In genomic region chr10:112929222-112929615, GRCm38 (mm10) we compare ENCODE assay signal across 8 mouse cellular contexts. TPM values are rescaled to one million over a fixed set of nuclear protein-coding genes. Genes with fewer than 3 reads are reported as not detected.
DNase-seq lines count a peak whose midpoint lies in the region; ATAC-seq and TF ChIP-seq lines count a peak whose summit lies in the region.

No protein-coding gene starts in this region.

- H3K9ac ChIP-seq in kidney, postnatal 0 days (ENCODE audit: low read depth, low read length) = peak overlapping the region; percentile 90; the same call in 1 of the 2 replicates
- peak overlapping the region; percentile 98 for H3K9ac ChIP-seq in embryonic facial prominence, embryonic 14.5 days (ENCODE audit: low read depth, low read length)
- H3K9ac ChIP-seq in intestine, postnatal 0 days (ENCODE audit: low read depth, low read length) = peak overlapping the region; percentile 96
- peak overlapping the region; percentile 97 for H3K9ac ChIP-seq in midbrain, postnatal 0 days (replicated peaks; ENCODE audit: low read length, poor library complexity, severe bottlenecking)

- peak overlapping the region; percentile 65 for H3K4me3 ChIP-seq in kidney, postnatal 0 days (replicated peaks; ENCODE audit: low read depth, low read length)
- H3K4me3 ChIP-seq in embryonic facial prominence, embryonic 14.5 days (ENCODE audit: low read depth, low read length) = peak overlapping the region; percentile 83
- peak overlapping the region; percentile 86 for H3K4me3 ChIP-seq in intestine, postnatal 0 days (ENCODE audit: low read depth, low read length)
- H3K4me3 ChIP-seq in midbrain, postnatal 0 days (ENCODE audit: low read depth, low read length) = peak overlapping the region; percentile 85

- peaks cover 9% of the 10 kb centered on the region for H3K36me3 ChIP-seq in kidney, postnatal 0 days (ENCODE audit: insufficient read depth, low read length)
- H3K36me3 ChIP-seq in embryonic facial prominence, embryonic 14.5 days (ENCODE audit: control insufficient read depth, insufficient read depth, low read length) = peaks cover 35% of the 10 kb centered on the region
- H3K36me3 ChIP-seq in intestine, postnatal 0 days (ENCODE audit: control insufficient read depth, insufficient read depth) = peaks cover 9% of the 10 kb centered on the region; the same call in 1 of the 2 replicates
- H3K36me3 ChIP-seq in midbrain, postnatal 0 days (ENCODE audit: insufficient read depth, low read length) = 0 out of 2 replicates have a peak, but pooled peaks cover 6% of the 10 kb centered on the region

- no peaks in the 10 kb centered on the region for H3K27me3 ChIP-seq in kidney, postnatal 0 days (ENCODE audit: insufficient read depth, low read length)
- H3K27me3 ChIP-seq in embryonic facial prominence, embryonic 14.5 days (replicated peaks; ENCODE audit: control insufficient read depth, insufficient read depth, low read length) = no peaks in the 10 kb centered on the region
- H3K27me3 ChIP-seq in intestine, postnatal 0 days (replicated peaks; ENCODE audit: control insufficient read depth, insufficient read depth, low read length) = no peaks in the 10 kb centered on the region
- H3K27me3 ChIP-seq in midbrain, postnatal 0 days (ENCODE audit: insufficient read depth, low read length) = no peaks in the 10 kb centered on the region

- H3K27ac ChIP-seq in kidney, postnatal 0 days = peak overlapping the region; percentile 94
- H3K27ac ChIP-seq in embryonic facial prominence, embryonic 14.5 days (replicated peaks; ENCODE audit: low read depth, low read length) = peak overlapping the region; percentile 96
- H3K27ac ChIP-seq in intestine, postnatal 0 days (ENCODE audit: low read depth, low read length) = peak overlapping the region; percentile 95
- H3K27ac ChIP-seq in midbrain, postnatal 0 days (ENCODE audit: low read depth, low read length) = peak overlapping the region; percentile 99

- DNase-seq in kidney, postnatal 0 days (ENCODE audit: low spot score) = no peak
- DNase-seq in kidney, postnatal 4 days = no peak
- no peak for DNase-seq in embryonic facial prominence, embryonic 14.5 days (ENCODE audit: low spot score)
- DNase-seq in midbrain, postnatal 0 days (ENCODE audit: low spot score) = peak; percentile 5
- DNase-seq in left cerebral cortex, adult 18-20 months (ENCODE audit: low spot score in 2 of 2) = no peak
- DNase-seq in cerebellum, postnatal 25 days = no peak
- DNase-seq in layer of hippocampus, adult 11-12 months (ENCODE audit: low spot score) = no peak

- H3K4me1 ChIP-seq in kidney, postnatal 0 days (replicated peaks; ENCODE audit: insufficient read depth, low read length) = no peaks in the 10 kb centered on the region; the same call in 1 of the 2 replicates
- H3K4me1 ChIP-seq in embryonic facial prominence, embryonic 14.5 days (ENCODE audit: control insufficient read depth, insufficient read depth, low read length) = peaks cover 7% of the 10 kb centered on the region
- peaks cover 5% of the 10 kb centered on the region; the same call in 1 of the 2 replicates for H3K4me1 ChIP-seq in intestine, postnatal 0 days (replicated peaks; ENCODE audit: control insufficient read depth, insufficient read depth, low read length)
- H3K4me1 ChIP-seq in midbrain, postnatal 0 days (ENCODE audit: insufficient read depth, low read length) = peaks cover 14% of the 10 kb centered on the region

- peak overlapping the region; percentile 77 for H3K4me2 ChIP-seq in kidney, postnatal 0 days (ENCODE audit: low read length)
- H3K4me2 ChIP-seq in embryonic facial prominence, embryonic 14.5 days (ENCODE audit: low read depth, low read length) = peak overlapping the region; percentile 85
- H3K4me2 ChIP-seq in intestine, postnatal 0 days (replicated peaks; ENCODE audit: low read depth) = peak overlapping the region; percentile 78
- peak overlapping the region; percentile 83 for H3K4me2 ChIP-seq in midbrain, postnatal 0 days (ENCODE audit: low read depth, low read length, poor library complexity, severe bottlenecking)

- no peak for TF ChIP-seq CTCF in kidney, postnatal 0 days (IDR thresholded peaks at IDR 0.05; ENCODE audit: low read depth)
- TF ChIP-seq CTCF in intestine, postnatal 0 days (IDR thresholded peaks at IDR 0.05; ENCODE audit: low read depth) = no peak
- TF ChIP-seq CTCF in midbrain, postnatal 0 days (IDR thresholded peaks at IDR 0.05) = no peak

- WGBS in kidney, postnatal 0 days = 26% methylated on average over 9 of the region's 9 CpGs
- WGBS in embryonic facial prominence, embryonic 14.5 days = 38% methylated on average over 9 of the region's 9 CpGs
- WGBS in intestine, postnatal 0 days = 25% methylated on average over 9 of the region's 9 CpGs
- WGBS in midbrain, postnatal 0 days = 29% methylated on average over 9 of the region's 9 CpGs

- ATAC-seq in kidney, postnatal 0 days (replicated peaks; ENCODE audit: low FRiP score, low read depth) = no peak
- ATAC-seq in embryonic facial prominence, embryonic 14.5 days (ENCODE audit: low read depth) = no peak
- no peak for ATAC-seq in intestine, postnatal 0 days
- ATAC-seq in midbrain, postnatal 0 days (ENCODE audit: low FRiP score) = no peak

- no peaks in the 10 kb centered on the region for H3K9me3 ChIP-seq in kidney, postnatal 0 days (replicated peaks; ENCODE audit: low read length)
- no peaks in the 10 kb centered on the region for H3K9me3 ChIP-seq in embryonic facial prominence, embryonic 14.5 days (ENCODE audit: control insufficient read depth, low read length)
- H3K9me3 ChIP-seq in intestine, postnatal 0 days (ENCODE audit: control insufficient read depth) = no peaks in the 10 kb centered on the region
- no peaks in the 10 kb centered on the region for H3K9me3 ChIP-seq in midbrain, postnatal 0 days (ENCODE audit: low read length)

RNA-seq across cellular contexts. Expression of gene Atxn7l3b, which starts 0.4 kb away (rescaled TPM):
- 237 and 244 TPM in 2 replicates for polyA plus RNA-seq in kidney, postnatal 0 days (2015; fragmentation: Nextera tagmentation; extraction: Ambion mirVana)
- 142 and 169 TPM in 2 replicates for polyA plus RNA-seq in embryonic facial prominence, embryonic 14.5 days (2014; fragmentation: Nextera tagmentation; extraction: Ambion mirVana)
- 142 and 160 TPM in 2 replicates for polyA plus RNA-seq in intestine, postnatal 0 days (2015; fragmentation: Nextera tagmentation; extraction: Ambion mirVana)
- 210 and 245 TPM in 2 replicates for total RNA-seq in midbrain, postnatal 0 days (2014; rRNA removed)
- polyA plus RNA-seq in midbrain, postnatal 0 days (2015; fragmentation: Nextera tagmentation; extraction: Ambion mirVana) = 439 and 502 TPM in 2 replicates
- total RNA-seq in left cerebral cortex, adult 18-20 months (2021) = 100 to 1,000 TPM; 157 to 169 TPM
